Mouse (Mus musculus): ENCODE measurements around the gene Tsc1.

Gene Tsc1

DNA sequence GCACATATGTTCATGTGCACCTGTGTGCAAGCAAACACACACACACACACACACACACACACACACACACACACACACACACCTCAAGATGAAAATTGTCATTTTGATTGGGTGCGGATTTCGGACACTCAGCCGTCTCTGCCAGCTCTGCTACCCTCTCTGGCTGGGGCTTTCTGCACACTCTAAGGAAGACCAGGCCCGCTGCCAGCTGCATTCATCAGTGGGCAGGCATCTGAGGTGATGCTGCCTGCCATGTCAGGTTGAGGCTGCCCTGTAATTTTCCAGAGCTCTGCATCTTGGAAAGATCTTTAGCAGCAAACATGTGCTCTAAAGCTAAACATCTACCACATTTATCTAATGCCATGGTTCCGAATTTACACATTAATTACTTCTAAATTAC is 96.1 kb downstream of the Tsc1 start:
- DNase-seq (ENCODE audit: low read depth) = no peak

DNA sequence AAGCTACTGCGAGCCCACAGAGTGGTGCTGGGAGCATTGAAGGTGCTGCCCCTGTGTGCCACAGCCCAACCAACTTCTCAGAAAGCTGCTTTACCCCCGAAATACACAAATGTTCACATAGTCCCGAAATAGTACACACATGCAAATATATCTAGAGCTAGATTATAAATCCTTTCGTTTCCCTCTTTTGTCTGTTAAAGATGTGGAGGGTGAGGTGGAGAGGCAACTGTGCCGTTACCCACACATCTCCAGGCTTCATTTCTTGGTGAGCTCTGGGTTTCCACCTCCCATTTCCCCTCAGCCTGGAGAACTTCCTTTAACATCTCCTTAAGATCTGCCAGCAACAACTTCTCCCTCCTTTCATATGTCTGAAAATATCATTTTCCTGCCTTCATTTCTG is 99.1 kb downstream of the Tsc1 start:
- no peak for DNase-seq (ENCODE audit: low read depth)
